Mouse (Mus musculus): ENCODE measurements at regions not wholly inside any gene's neighbourhood (a gene's known extent, or its start where the extent isn't known, plus 50 kb on each side); places are given as distances from the start of the nearest gene placed in this dataset.

GRCm38 (mm10) chr10:98354486-98354885 is 559.7 kb upstream of the Atp2b1 start:
- no peak for TF ChIP-seq EP300 (IDR thresholded peaks at IDR 0.05; ENCODE audit: low read depth)
- no peak for TF ChIP-seq CTCF (IDR thresholded peaks at IDR 0.05; ENCODE audit: low read depth)

Measured in heart, postnatal 0 days (tissue).